Mouse (Mus musculus) MEL (cell line): ENCODE results near the gene Tnni1. TPM values are rescaled to one million over a fixed set of nuclear protein-coding genes. Genes with fewer than 3 reads are reported as not detected.

Experiments
- DNase-seq: peaks from one replicate; pipeline ENCODE4 v3.0.0; 2011; ENCODE audit warnings: low read depth, low spot score
- H3K27ac ChIP-seq: 2 replicates; pipeline ENCODE4 v1.5.1; 2012; ENCODE audit warnings: low read depth, mild to moderate bottlenecking, control low read depth, low read length, moderate library complexity; ENCODE audit not compliant: control insufficient read depth
- H3K27me3 ChIP-seq, 2 experiments: fragments of 150-350 bp in 1 of 2; sonication (generic) in 1 of 2; 2 replicates each; pipeline ENCODE4 v1.6.1; 2012; ENCODE audit warnings: low read length in 2 of 2, mild to moderate bottlenecking in 2 of 2, improper control_type of control experiment in 1 of 2, moderate library complexity in 1 of 2; ENCODE audit not compliant: insufficient read depth in 2 of 2, control insufficient read depth in 1 of 2
- H3K36me3 ChIP-seq, 2 experiments: 2 replicates each; pipeline ENCODE4 v1.6.1; 2012 to 2014; ENCODE audit warnings: low read length in 2 of 2, improper control_type of control experiment in 1 of 2, inconsistent platforms in 1 of 2, mild to moderate bottlenecking in 1 of 2; ENCODE audit not compliant: insufficient read depth in 2 of 2, control insufficient read depth in 1 of 2
- H3K4me1 ChIP-seq, 2 experiments: fragments of 150-350 bp in 1 of 2; sonication (generic) in 1 of 2; 2 replicates each; pipeline ENCODE4 v1.6.1; 2012; ENCODE audit warnings: low read length in 2 of 2, improper control_type of control experiment in 1 of 2, mild to moderate bottlenecking in 1 of 2; ENCODE audit not compliant: insufficient read depth in 2 of 2, control insufficient read depth in 1 of 2
- H3K4me3 ChIP-seq, 2 experiments: fragments of 150-350 bp in 1 of 2; sonication (generic) in 1 of 2; 2 replicates each; pipeline ENCODE4 v1.5.1; 2012; ENCODE audit warnings: low read depth in 2 of 2, low read length in 2 of 2, mild to moderate bottlenecking in 2 of 2, moderate library complexity in 2 of 2, control low read depth in 1 of 2, improper control_type of control experiment in 1 of 2; ENCODE audit not compliant: control insufficient read depth in 1 of 2, insufficient read depth in 1 of 2
- H3K79me2 ChIP-seq: 2 replicates; pipeline ENCODE4 v1.6.1; 2012; ENCODE audit warnings: mild to moderate bottlenecking, low read length, moderate library complexity; ENCODE audit not compliant: control insufficient read depth, poor library complexity, insufficient read depth
- H3K9ac ChIP-seq: 2 replicates; pipeline ENCODE4 v1.6.1; 2012; ENCODE audit warnings: low read depth, mild to moderate bottlenecking, control low read depth, low read length, moderate library complexity; ENCODE audit not compliant: control insufficient read depth, poor library complexity, severe bottlenecking
- H3K9me3 ChIP-seq: fragments of 150-350 bp; sonication (generic); replicated peaks from 2 replicates; pipeline ENCODE4 v1.6.1; 2012; ENCODE audit warnings: mild to moderate bottlenecking, low read length, improper control_type of control experiment, moderate library complexity; ENCODE audit not compliant: insufficient read depth
- BHLHE40 ChIP-seq: IDR thresholded peaks from 2 replicates; pipeline ENCODE4 v1.6.1; 2012; ENCODE audit warnings: low read depth, mild to moderate bottlenecking, inconsistent platforms, low read length, improper control_type of control experiment, borderline replicate concordance
- CTCF ChIP-seq, 3 experiments: IDR thresholded peaks in 2 of 3; conservative IDR thresholded peaks in 1 of 3; 2 replicates each; pipeline ENCODE4 v1.5.1; 2011 to 2012; ENCODE audit warnings: low read length in 3 of 3, low read depth in 2 of 3, mild to moderate bottlenecking in 2 of 3, improper control_type of control experiment in 1 of 3, inconsistent platforms in 1 of 3, mixed read lengths in 1 of 3, moderate library complexity in 1 of 3; ENCODE audit not compliant: control insufficient read depth in 1 of 3, insufficient read depth in 1 of 3, poor library complexity in 1 of 3, severe bottlenecking in 1 of 3
- ETS1 ChIP-seq: IDR thresholded peaks from 2 replicates; pipeline ENCODE4 v1.6.1; 2012; ENCODE audit warnings: low read depth, mild to moderate bottlenecking, inconsistent platforms, low read length, improper control_type of control experiment, moderate library complexity
- GATA1 ChIP-seq: IDR thresholded peaks from 2 replicates; pipeline ENCODE4 v1.6.1; 2011; ENCODE audit warnings: low read depth, low read length, improper control_type of control experiment
- JUND ChIP-seq: IDR thresholded peaks from 2 replicates; pipeline ENCODE4 v1.6.1; 2011; ENCODE audit warnings: low read depth, mild to moderate bottlenecking, improper control_type of control experiment, low read length
- MXI1 ChIP-seq: IDR thresholded peaks from 2 replicates; pipeline ENCODE4 v1.6.1; 2011; ENCODE audit warnings: mild to moderate bottlenecking, low read depth, low read length, improper control_type of control experiment
- MYB ChIP-seq: IDR thresholded peaks from 2 replicates; pipeline ENCODE4 v1.6.1; 2011; ENCODE audit warnings: mild to moderate bottlenecking, low read depth, low read length, improper control_type of control experiment
- POLR2A ChIP-seq, 2 experiments: IDR thresholded peaks; 2 replicates each; pipeline ENCODE4 v1.6.1; 2011 to 2012; ENCODE audit warnings: low read length in 2 of 2, mild to moderate bottlenecking in 2 of 2, control low read depth in 1 of 2, improper control_type of control experiment in 1 of 2, low read depth in 1 of 2, moderate library complexity in 1 of 2; ENCODE audit not compliant: control insufficient read depth in 1 of 2, insufficient read depth in 1 of 2, poor library complexity in 1 of 2
- POLR2AphosphoS2 ChIP-seq: IDR thresholded peaks from 2 replicates; pipeline ENCODE4 v1.6.1; 2011; ENCODE audit warnings: low read length, improper control_type of control experiment
- RAD21 ChIP-seq: IDR thresholded peaks from 2 replicates; pipeline ENCODE4 v1.6.1; 2011; ENCODE audit warnings: mild to moderate bottlenecking, low read depth, low read length, improper control_type of control experiment
- RCOR1 ChIP-seq: IDR thresholded peaks from 2 replicates; pipeline ENCODE4 v1.6.1; 2012; ENCODE audit warnings: low read depth, mild to moderate bottlenecking, inconsistent platforms, low read length, improper control_type of control experiment
- TAL1 ChIP-seq: IDR thresholded peaks from 2 replicates; pipeline ENCODE4 v1.6.1; 2012; ENCODE audit warnings: mild to moderate bottlenecking, inconsistent platforms, low read length, moderate library complexity, mixed read lengths
- TBP ChIP-seq: IDR thresholded peaks from 2 replicates; pipeline ENCODE4 v1.8.0; 2011; ENCODE audit warnings: low read depth, low read length, improper control_type of control experiment
- TCF12 ChIP-seq: IDR thresholded peaks from 2 replicates; pipeline ENCODE4 v1.6.1; 2014; ENCODE audit warnings: low read depth, mild to moderate bottlenecking, inconsistent platforms, low read length, improper control_type of control experiment, moderate library complexity
- UBTF ChIP-seq: IDR thresholded peaks from 2 replicates; pipeline ENCODE4 v1.6.1; 2012; ENCODE audit warnings: low read depth, mild to moderate bottlenecking, inconsistent platforms, low read length, improper control_type of control experiment, moderate library complexity, borderline replicate concordance; ENCODE audit not compliant: insufficient read depth
- USF2 ChIP-seq, 2 experiments: IDR thresholded peaks; 2 replicates each; pipeline ENCODE4 v1.6.1; 2011 to 2012; ENCODE audit warnings: improper control_type of control experiment in 2 of 2, low read length in 2 of 2, borderline replicate concordance in 1 of 2, inconsistent platforms in 1 of 2, low read depth in 1 of 2, mild to moderate bottlenecking in 1 of 2; ENCODE audit not compliant: insufficient read depth in 1 of 2
- ZC3H11A ChIP-seq: IDR thresholded peaks from 2 replicates; pipeline ENCODE4 v1.6.1; 2012; ENCODE audit warnings: low read depth, mild to moderate bottlenecking, inconsistent platforms, low read length, improper control_type of control experiment
- ZMIZ1 ChIP-seq: IDR thresholded peaks from 2 replicates; pipeline ENCODE4 v1.6.1; 2012; ENCODE audit warnings: low read depth, mild to moderate bottlenecking, inconsistent platforms, low read length, improper control_type of control experiment, moderate library complexity
- polyA plus RNA-seq, 2 experiments: library from polyadenylated mRNA; stranded (reverse) in 1 of 2; unstranded in 1 of 2; fragments of >175 nt in 1 of 2; fragments of >200 nt in 1 of 2; gene quantifications; 2 replicates each; pipeline versions ENCODE4 v1.2.1 to v1.2.4; 2012; ENCODE audit warnings: low replicate concordance in 2 of 2, low read depth in 1 of 2; ENCODE audit not compliant: insufficient read length in 2 of 2, insufficient read depth in 1 of 2, missing spikeins in 1 of 2
- total RNA-seq: library from RNA; depleted of rRNA; stranded (reverse); fragments of 300-350 nt; gene quantifications from 2 replicates; pipeline ENCODE4 v1.2.3, GENCODE M21; 2012

Tnni1 gene
- total and polyA plus RNA-seq, 3 experiments: 0.15 TPM; not detected in 2

DNA sequence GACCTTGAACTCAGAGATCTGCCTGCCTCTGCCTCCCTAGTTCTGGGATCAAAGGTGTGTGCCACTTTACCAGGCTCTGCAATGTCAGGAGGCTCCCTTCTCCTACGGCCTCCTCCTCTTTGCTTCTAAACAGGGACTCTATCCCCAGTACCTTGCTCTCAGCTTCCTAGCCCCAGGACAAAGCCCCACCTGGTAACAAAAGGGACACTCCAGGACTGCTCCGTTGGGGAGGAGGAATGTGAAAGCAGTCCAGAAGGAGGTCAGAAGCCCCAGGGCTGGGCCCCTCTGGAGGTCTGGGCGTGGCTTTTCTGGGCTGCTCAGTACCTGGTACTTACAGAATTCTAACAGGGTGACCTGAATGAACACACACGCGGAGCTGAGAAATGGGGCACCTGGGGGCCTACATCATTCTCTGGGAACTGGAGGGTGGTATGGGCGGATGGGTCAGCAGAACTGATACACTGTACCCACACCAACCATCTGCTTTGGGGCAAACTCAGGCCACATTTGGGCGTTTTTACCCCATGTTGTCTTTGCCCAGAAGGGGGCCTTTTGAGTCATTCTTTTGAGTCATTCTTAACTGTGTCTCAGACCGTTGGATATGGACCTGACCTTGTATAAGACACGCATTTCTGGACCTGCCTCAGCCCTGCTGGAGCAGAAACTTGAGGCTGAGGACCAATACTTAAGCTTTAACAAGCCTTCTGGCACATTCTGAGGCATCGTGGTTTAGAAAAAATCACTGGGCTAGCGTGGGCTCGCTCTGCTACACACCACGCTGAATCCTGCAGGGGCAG is 13.1 kb downstream of the Tnni1 start:
- no peaks in the 10 kb centered on the region for H3K79me2 ChIP-seq
- no peak for DNase-seq
- H3K4me1 ChIP-seq: peaks cover 0 to 11% of the 10 kb centered on the region in 2 experiments; a peak in 2 of 4 replicates
- H3K27me3 ChIP-seq: no peaks in the 10 kb centered on the region; a peak in 2 of 4 replicates
- H3K36me3 ChIP-seq: no peaks in the 10 kb centered on the region
- H3K27ac ChIP-seq: no peak overlapping the region
- no peaks in the 10 kb centered on the region for H3K9me3 ChIP-seq
- H3K9ac ChIP-seq: no peak overlapping the region
- no peak overlapping the region for H3K4me3 ChIP-seq
- no peak for TF ChIP-seq POLR2A (IDR thresholded peaks at IDR 0.05; ENCODE audit: control insufficient read depth in 1 of 2, insufficient read depth in 1 of 2, low read depth in 1 of 2, low read length in 2 of 2, poor library complexity in 1 of 2)
- no peak for TF ChIP-seq UBTF
- TF ChIP-seq BHLHE40: no peak
- no peak for TF ChIP-seq MYB
- TF ChIP-seq TCF12: no peak
- no peak for TF ChIP-seq ZC3H11A
- no peak for TF ChIP-seq TAL1
- no peak for TF ChIP-seq ZMIZ1
- TF ChIP-seq RCOR1: no peak
- no peak for TF ChIP-seq RAD21
- TF ChIP-seq ETS1: no peak
- no peak for TF ChIP-seq GATA1
- no peak for TF ChIP-seq MXI1
- TF ChIP-seq POLR2AphosphoS2: no peak
- no peak for TF ChIP-seq USF2 (IDR thresholded peaks at IDR 0.05; ENCODE audit: borderline replicate concordance in 1 of 2, insufficient read depth in 1 of 2, low read depth in 1 of 2, low read length in 2 of 2)
- TF ChIP-seq CTCF (IDR thresholded peaks at IDR 0.05 in 2 of 3, conservative IDR thresholded peaks at IDR 0.05 in 1 of 3; ENCODE audit: control insufficient read depth in 1 of 3, insufficient read depth in 1 of 3, low read depth in 2 of 3, low read length in 3 of 3, poor library complexity in 1 of 3, severe bottlenecking in 1 of 3): no peak
- no peak for TF ChIP-seq TBP
- no peak for TF ChIP-seq JUND
